Mouse (Mus musculus): ENCODE measurements around the gene F930015N05Rik. TPM values are rescaled to one million over a fixed set of nuclear protein-coding genes. Genes with fewer than 3 reads are reported as not detected.

F930015N05Rik gene
- polyA plus RNA-seq, 1 experiment: not detected

DNA sequence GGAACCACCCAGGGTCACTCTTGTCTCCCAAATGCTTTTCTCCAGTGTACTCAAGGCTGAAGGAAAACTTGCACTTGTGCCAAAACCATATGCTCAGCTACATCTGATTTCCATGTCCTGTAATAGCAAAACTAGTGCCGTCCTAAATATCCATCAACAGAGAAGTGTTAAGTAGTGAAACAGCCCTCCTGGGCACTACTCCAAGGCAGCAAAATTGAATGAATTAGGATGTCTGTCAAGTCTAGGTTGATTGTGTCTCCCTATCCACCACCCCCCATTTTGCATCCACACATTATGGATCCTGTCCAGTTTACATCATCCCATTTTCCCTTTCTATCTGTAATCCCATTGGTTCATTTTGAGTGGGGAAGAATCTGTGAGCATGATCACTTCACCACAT, 17.5 kb downstream of the F930015N05Rik start:
- H3K4me3 ChIP-seq (ENCODE audit: insufficient read depth, low read depth, low read length): no peak overlapping the region
- H3K4me1 ChIP-seq (ENCODE audit: control insufficient read depth, insufficient read depth, insufficient read length, low read length): no peaks in the 10 kb centered on the region
- no peak overlapping the region for H3K27ac ChIP-seq (replicated peaks; ENCODE audit: low read depth, low read length)

DNA sequence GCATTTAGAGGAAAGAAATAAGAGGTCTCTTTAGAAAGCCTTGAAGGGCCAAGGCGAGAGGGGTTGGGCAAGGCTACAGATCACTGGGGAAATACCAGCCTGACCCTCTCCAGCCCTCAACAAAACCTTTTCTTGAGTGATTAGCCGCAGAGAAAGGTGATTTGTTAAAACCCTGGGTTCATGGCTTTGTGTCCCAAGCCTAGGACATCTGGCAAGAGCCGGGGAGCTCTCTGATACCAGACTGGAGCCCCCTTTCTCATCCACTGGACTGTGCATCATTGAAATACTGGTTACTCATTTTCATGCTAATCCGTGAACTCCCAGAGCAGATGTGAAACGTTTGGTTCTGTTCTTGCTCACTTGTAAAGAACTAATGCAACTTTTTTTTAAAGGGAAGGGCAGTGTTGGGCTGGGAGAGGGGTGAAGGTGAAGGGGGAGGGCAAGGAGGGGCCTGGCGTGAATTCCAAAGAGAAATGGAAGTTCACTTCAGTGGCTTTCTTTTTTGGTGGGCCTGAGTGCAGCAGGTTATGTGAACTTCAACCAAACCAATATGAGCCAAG, 35.8 kb downstream of the F930015N05Rik start:
- H3K4me3 ChIP-seq (ENCODE audit: insufficient read depth, low read depth, low read length): no peak overlapping the region
- H3K4me1 ChIP-seq (ENCODE audit: control insufficient read depth, insufficient read depth, insufficient read length, low read length): no peaks in the 10 kb centered on the region

DNA sequence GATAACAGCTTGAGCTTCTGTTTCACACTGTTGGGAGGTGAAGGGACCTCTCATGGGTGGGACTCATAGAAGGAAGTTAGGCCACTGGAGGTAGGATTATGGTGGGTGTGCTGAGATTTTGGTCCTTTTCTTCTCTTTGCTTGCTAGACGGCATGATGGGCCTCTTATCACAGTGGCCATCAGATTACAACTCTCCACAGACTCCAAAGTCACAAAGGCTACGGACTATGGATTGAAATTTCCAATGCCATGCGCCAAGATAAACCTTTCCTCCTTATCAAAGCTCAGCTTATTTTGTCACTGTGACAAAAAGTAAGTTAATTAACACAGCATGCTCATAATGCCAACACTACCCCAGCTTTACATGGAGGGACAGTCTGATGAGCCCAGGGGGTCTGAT, 38.8 kb downstream of the F930015N05Rik start:
- H3K27ac ChIP-seq (replicated peaks; ENCODE audit: low read depth, low read length): no peak overlapping the region
- H3K4me3 ChIP-seq (ENCODE audit: insufficient read depth, low read depth, low read length): no peak overlapping the region
- no peaks in the 10 kb centered on the region for H3K4me1 ChIP-seq (ENCODE audit: control insufficient read depth, insufficient read depth, insufficient read length, low read length)

More for the DNA sequence above, 35.8 kb downstream of the F930015N05Rik start:
- H3K27ac ChIP-seq (replicated peaks; ENCODE audit: low read depth, low read length): no peak overlapping the region

DNA sequence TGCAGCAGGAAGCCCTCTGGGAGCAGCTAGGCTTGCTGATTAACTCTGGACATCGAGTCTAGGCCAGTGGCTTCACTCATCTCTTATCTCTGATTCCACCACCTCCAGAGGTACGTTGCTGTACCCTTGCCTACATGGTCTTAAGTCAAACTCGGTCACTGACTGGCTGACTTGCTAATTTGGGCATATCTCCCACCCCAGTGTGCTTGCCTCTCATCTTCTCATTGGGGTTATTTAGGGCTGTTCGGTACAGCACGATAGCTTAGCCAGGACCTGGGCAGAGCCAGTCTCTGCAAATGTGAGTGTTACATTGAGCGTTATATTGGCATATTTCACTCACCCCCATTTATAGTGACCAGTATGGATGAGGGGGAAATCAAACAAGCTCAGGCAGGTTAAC, 39.5 kb downstream of the F930015N05Rik start:
- Histone ChIP-seq H3K27ac (replicated peaks; ENCODE audit: low read depth, low read length) (no peak overlapping the region), H3K4me1 (ENCODE audit: control insufficient read depth, insufficient read depth, insufficient read length, low read length) (no peaks in the 10 kb centered on the region), H3K4me3 (ENCODE audit: insufficient read depth, low read depth, low read length) (no peak overlapping the region)

DNA sequence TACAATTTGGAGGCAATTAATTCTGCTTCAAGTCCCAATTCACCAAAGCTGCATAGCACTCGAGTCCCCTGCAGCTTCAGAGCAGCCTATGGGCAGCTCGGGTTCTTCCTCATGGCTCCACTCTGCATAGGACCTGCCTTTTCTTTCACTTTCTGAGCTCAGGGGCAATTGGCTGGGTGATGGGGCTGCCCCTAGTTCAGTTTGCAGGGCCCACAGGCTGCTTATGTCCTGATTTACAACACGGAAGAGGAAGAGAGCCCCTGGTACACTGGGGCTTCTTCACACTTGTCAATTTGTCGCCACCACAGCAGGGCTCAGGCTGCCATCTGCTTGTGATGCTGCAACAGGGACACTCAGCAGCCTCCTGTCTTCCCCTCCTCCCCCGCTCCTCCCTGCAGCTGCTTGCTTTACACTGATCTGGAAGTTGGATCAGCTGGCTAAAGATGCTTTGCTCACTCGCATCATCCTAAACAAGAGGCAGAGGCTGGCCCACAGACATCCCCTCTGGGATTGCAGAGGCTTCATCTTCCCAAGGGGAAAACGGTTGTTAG, 40.0 kb downstream of the F930015N05Rik start:
- Histone ChIP-seq H3K4me3 (ENCODE audit: insufficient read depth, low read depth, low read length) (no peak overlapping the region), H3K4me1 (ENCODE audit: control insufficient read depth, insufficient read depth, insufficient read length, low read length) (no peaks in the 10 kb centered on the region), H3K27ac (replicated peaks; ENCODE audit: low read depth, low read length) (no peak overlapping the region)

DNA sequence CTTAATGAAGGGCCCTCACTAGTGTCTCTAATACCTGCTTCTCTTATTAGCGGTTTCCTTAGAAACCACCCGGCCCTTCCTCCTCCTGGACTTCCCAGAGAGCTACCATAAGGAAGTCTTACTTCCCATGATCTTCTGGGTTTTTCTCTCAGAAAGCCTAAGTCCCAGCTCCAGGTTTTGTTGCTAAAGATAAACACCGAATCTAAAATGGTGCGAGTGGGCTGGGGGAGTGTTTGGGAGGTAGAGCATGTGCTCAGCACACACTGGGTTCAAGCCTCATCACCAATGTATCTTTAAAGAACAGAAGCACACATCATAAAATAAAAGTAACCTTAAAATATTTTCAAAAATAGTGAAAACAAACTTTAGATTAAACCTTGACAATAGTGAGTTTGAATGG, 50.1 kb downstream of the F930015N05Rik start:
- no peak overlapping the region for H3K4me3 ChIP-seq (ENCODE audit: insufficient read depth, low read depth, low read length)

More for the DNA sequence above, 50.1 kb downstream of the F930015N05Rik start:
- H3K27ac ChIP-seq (replicated peaks; ENCODE audit: low read depth, low read length): no peak overlapping the region
- no peaks in the 10 kb centered on the region for H3K4me1 ChIP-seq (ENCODE audit: control insufficient read depth, insufficient read depth, insufficient read length, low read length)

Other genes with a start within 250 kb of the F930015N05Rik start
- gene Hs3st3a1, start 1.3 kb downstream of the F930015N05Rik start, polyA plus RNA-seq (2012; ENCODE audit: insufficient read depth, insufficient read length, missing spikeins): 0.28 TPM in 1 of 2 replicates, not detected in the other